Mouse (Mus musculus): ENCODE measurements around the gene Rab28.

The Rab28 gene

DNA sequence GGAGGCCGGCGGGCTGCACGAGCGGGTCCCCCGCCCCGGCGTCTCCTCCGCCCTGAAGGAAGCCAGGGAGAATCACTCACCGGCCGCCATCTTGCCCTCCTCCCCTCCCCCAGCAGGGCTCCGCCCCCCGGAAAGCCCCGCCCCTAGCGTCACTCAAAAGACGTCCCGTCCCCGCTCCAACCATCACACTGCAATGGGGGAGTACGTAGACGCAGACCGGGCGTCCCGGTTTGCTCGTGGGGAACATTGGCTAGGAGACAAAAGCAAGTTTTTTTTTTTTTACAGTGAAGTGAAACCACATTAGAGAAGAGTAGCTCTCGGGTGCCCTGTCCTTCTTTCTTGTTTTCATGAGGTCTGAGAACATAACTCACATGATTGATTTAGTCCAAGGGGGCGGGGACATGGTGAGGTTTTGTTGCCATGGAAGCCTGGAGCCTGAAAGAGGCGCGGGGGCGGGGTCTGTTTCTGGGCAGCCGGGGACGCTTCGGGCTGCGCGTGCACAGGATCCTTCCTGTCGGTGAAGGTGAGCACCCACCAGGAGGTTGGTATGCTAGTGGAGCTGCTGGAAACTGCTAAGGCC lies at the start of gene Rab28:
Gene Rab28, minus strand, starts transcription at position 107 of the 580 bp plus-strand sequence.
- peak; percentile 96 for DNase-seq (ENCODE audit: low read depth)

DNA sequence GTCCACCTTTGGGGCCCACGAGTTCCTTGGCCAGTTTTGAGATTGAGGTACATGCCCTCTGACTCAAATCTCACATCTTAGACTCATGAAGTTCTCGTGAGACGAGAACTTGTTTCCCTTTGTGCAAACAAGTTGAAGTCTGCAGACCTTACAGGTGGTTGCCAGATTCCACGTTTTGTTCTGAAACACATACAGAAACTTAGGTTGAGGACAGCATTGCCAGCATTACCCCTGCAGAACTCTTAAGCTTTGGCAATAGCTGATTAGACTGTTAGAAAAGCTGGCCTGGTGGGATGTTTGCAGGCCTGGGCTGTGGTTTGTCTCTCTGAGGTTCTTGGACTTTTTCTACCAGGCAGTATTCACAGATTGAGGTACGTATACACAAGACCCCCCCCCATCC lies 49.4 kb upstream of the Rab28 start:
- no peak for DNase-seq (ENCODE audit: low read depth)

DNA sequence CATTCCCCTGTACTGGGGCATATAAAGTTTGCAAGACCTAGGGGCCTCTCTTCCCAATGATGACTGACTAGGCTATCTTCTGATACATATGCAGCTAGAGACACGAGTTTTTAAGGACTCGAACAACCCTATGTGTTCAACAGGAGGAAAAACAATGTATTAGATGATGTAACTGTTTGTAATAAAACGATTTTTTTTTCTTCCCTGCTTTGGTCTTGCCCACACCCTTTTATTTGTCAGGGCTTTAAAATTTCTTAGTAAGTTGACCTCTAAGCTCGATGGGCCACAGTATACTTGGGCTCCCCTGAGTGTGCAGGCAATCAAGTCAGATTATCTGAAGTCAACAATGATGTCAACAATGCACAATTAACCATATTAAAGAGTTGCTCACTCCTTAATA lies 48.4 kb upstream of the Rab28 start:
- DNase-seq (ENCODE audit: low read depth), result no peak

DNA sequence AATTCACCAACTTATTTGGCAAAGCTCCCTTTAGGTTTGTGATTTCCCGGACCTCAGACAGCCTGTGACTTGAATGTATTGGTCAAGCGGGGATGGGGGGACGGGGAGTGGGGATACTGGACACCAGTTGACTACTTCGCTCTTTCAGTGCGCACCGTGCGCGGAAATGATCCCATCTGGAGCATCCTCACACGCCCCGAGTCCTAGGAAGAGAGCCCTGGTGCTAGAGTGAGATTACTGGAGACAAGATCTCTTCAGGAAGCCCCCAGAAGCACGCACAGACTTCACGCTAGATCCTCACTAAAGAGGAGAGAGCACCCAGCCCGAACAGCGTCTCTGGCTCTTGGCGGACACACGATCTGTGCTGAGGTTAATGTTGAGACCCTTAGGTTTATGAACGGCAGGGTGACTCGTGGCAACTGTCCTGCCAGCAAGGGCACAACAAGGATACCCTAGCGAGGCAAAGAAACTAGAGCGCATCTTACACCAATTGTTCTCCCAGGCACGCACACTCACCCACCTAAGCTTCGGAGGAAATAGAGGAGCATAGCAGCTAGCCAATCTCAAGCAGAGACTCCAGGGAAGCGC lies 47.5 kb upstream of the Rab28 start:
- DNase-seq (ENCODE audit: low read depth), result no peak

DNA sequence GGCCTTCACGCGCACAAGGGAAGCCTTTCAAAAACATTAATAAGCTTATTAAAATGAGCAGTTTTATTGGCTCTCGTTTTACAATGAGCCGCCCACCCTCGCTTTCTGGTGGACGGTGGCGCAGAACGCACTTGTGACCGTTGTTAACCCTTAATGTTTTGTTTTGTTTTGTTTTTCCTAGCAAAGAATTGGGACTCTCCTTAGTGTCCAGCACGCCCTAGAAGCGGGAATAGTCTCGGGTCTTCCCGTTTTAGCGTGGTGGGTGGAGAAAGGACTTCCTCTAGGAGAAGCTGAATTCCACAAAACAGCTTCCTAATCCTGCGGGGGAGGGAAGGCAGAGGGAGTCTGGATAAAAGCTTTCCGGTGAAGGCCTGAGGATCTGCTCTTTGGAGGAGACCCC lies 46.9 kb upstream of the Rab28 start:
- no peak for DNase-seq (ENCODE audit: low read depth)

GRCm38 (mm10) chr5:41754226-41754775 lies 46.3 kb upstream of the Rab28 start:
- no peak for DNase-seq (ENCODE audit: low read depth)

- no peak for DNase-seq (ENCODE audit: low read depth)
Measured at GRCm38 (mm10) chr5:41752721-41753120, 44.8 kb upstream of the Rab28 start.

- no peak for DNase-seq (ENCODE audit: low read depth)
Measured at GRCm38 (mm10) chr5:41744898-41745780, 37.2 kb upstream of the Rab28 start.

DNA sequence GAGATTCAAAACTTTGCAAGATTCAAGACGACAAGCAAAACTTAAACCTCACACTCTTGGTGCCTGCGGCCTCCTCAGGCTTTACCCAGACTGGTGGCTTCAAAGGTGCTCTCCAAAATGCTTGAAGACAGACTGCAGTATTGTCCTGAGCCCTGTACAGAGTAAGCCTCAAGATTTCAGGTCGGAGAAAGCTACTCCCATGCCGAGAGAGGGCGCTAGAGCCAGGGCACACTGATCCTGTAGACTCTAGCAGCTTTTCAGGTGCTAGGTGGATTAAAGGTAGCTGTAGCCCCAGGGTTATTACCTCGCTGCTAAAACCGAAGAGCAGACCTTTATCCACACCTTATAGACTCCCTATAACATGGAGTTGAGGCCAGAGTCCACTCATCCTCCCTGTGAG lies 36.3 kb upstream of the Rab28 start:
- no peak for DNase-seq (ENCODE audit: low read depth)

- DNase-seq (ENCODE audit: low read depth), result no peak
Measured at GRCm38 (mm10) chr5:41738817-41739216, 30.9 kb upstream of the Rab28 start.

- DNase-seq (ENCODE audit: low read depth), result no peak
Measured at GRCm38 (mm10) chr5:41737039-41737438, 29.1 kb upstream of the Rab28 start.

- peak; percentile 68 for DNase-seq (ENCODE audit: low read depth)
Measured at GRCm38 (mm10) chr5:41727017-41727416, 19.1 kb upstream of the Rab28 start.

GRCm38 (mm10) chr5:41725573-41725972 lies 17.6 kb upstream of the Rab28 start:
- no peak for DNase-seq (ENCODE audit: low read depth)

DNA sequence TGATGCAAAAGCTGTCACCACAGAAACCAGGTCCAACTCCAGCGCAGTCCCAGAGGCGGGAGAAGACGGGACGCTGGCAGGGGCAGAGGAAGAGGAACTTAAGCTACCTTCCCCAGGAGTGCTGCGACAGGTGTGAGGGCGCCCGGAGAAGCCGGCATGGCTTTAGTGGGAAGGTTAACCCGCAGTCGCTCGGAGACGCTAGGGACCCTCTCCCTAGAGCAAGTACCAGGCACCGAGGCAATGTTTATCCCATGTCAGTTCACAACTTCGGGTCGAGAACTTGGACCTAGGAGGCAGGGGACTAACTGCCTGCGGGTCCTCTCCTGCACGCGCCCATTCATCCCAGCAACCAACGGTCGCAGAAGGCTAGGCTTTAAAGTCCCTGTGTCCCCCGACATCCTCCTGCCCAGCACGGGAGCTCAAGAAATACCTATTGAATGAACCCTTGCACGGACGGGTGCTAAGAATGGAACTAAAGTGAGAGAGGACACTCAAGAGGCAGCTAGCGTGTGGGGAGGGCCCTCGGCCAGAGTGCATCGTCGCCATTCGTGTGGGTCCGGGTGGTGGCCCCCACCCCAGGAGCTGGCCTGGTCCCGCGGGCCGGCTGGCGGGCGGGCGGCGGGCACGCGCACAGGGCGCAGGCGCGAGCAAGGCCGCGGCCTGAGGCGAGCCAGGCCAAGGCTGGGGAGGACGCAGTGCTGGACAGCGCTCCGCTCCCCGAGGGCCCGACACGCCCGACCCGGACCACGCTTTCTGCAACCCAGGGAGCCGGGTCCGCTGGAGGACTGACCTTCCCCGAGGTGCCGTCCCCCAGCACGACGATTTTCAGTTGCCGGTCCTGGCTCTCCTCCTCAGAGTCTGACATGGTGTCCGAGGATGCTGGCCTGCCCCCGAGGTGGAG lies 592 bp downstream of the Rab28 start:
- peak; percentile 81 for DNase-seq (ENCODE audit: low read depth)

- DNase-seq (ENCODE audit: low read depth), result no peak
Measured at GRCm38 (mm10) chr5:41706777-41707114, 1.2 kb downstream of the Rab28 start.

DNA sequence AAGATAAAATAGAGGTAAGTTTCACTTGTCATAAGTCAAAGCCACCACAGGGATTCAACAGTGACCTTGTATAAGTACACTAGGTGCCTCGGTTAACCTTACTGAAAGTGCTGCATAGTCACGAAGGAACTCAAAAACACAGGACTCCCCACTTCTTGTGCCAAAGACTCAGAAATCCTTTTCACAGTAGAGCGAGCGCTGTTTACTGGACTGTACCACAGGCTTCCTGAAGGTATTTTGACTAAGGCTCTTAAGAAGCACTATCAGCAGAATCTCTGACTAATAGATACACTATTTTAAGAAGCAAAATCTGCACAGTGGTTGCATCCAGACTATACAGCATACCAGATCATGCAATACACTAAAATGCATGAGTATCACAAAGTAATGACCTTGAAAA lies 6.9 kb downstream of the Rab28 start:
- DNase-seq (ENCODE audit: low read depth), result peak; percentile 85

GRCm38 (mm10) chr5:41697958-41698357 lies 10.0 kb downstream of the Rab28 start:
- DNase-seq (ENCODE audit: low read depth), result peak; percentile 67

DNA sequence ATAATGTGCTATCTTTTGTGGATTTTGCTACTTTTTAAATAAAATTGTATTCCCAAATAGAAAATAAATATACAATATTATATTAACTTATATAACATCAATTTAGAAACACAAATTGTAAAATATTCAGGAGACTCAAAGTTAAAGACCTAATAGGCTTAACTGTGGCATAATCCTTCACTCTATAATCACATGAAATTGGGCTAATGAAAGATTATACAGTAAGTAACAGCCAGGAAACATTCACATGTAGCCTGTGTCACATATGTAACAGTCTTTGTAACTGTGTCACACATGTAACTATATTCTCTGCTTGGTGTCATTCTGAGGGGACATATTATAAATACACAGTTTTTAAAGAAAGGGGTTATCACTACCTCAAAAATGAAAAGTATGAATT lies 22.9 kb downstream of the Rab28 start:
- no peak for DNase-seq (ENCODE audit: low read depth)

DNA sequence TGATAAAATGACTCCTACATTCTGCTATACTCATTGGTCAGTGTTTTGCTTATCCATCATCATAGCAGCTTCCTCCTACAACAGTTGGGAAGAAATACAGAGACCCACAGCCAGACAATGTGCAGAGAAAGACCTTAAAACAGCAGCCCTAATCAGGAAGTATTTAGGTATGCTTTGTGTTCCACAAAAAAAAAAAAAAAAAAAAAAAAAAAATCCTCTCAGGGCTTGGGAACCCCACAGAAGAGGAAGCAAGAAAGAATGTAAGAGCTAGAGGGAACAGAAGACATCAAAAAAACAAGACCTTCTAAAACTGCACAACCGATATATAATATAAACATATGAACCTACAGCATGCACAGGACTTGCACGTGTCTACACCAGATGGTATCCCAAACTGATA lies 24.0 kb downstream of the Rab28 start:
- DNase-seq (ENCODE audit: low read depth), result peak; percentile 24

GRCm38 (mm10) chr5:41666012-41666411 lies 41.9 kb downstream of the Rab28 start:
- DNase-seq (ENCODE audit: low read depth), result no peak

- DNase-seq (ENCODE audit: low read depth), result peak; percentile 22
Measured at GRCm38 (mm10) chr5:41636793-41637192, 71.2 kb downstream of the Rab28 start.
